Mouse (Mus musculus) small intestine, adult 2 months (tissue): ENCODE results near the gene Nxt2.

Source experiments
- CTCF ChIP-seq: fragments of 200-500 bp; IDR thresholded peaks from 2 replicates; pipeline ENCODE4 v1.5.1; 2012; ENCODE audit warnings: low read depth, mild to moderate bottlenecking, control low read depth, inconsistent platforms, low read length, moderate library complexity, mixed read lengths; ENCODE audit not compliant: insufficient replicate concordance, insufficient read length; ENCODE audit errors: extremely low read depth
- POLR2A ChIP-seq: fragments of 200-500 bp; IDR thresholded peaks from 2 replicates; pipeline ENCODE4 v1.6.1; 2012; ENCODE audit warnings: low read depth, mild to moderate bottlenecking, control low read depth, inconsistent platforms, low read length, moderate library complexity

DNA sequence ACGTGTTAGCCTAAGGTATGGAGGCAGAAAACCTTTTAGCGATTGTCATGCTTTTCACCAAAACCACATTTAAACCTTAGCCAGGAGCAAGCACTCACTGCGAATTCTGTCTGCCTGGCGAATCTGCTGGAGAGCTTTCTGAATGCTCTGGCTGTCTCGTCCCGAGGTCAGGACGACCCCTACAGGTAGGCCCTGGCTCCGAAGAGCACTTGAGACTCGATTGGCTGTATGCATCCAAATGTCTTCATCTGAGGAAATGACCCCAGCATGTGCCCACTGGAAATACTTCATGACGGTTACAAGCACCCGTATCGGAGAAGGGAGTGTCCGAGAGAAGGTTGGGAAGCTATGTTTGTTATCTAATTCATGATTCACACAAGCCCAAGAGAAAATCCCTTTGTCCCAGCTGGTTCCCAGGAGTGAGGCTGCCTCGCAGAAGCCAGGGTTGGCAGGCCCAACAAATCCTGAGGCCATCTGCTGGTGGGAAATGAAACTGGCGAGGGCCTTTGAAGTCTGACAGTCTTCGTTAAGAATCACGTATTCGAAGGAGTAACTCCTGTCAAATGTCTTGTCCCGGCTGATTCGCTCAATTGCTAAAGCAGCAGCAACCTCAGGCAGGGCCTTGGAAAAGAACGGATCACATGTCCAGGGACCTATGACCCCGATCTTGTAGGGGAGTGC is 37.4 kb upstream of the Nxt2 start:
- TF ChIP-seq POLR2A (no peak), CTCF (no peak)
